Mouse (Mus musculus) liver, postnatal 0 days (tissue): ENCODE measurements around the gene Sphk1. TPM values are rescaled to one million over a fixed set of nuclear protein-coding genes. Genes with fewer than 3 reads are reported as not detected.

ENCODE experiments used
- ATAC-seq: fragments of 200-750 bp; cut with Nextera tagmentation; 2 replicates; pipeline ENCODE4 v1.8.0; 2017; ENCODE audit warnings: mild to moderate bottlenecking, moderate library complexity
- DNase-seq: peaks from one replicate; pipeline ENCODE4 v3.0.0-alpha.2; 2016
- H3K27ac ChIP-seq: fragments of 300-500 bp; sonication (generic); 2 replicates; pipeline ENCODE4 v1.5.1; 2014; ENCODE audit warnings: antibody characterized with exemption, moderate library complexity, mild to moderate bottlenecking, low read depth
- H3K27me3 ChIP-seq: fragments of 300-500 bp; sonication (generic); 2 replicates; pipeline ENCODE4 v1.6.1; 2014; ENCODE audit warnings: low read length, control low read depth, mixed read lengths; ENCODE audit not compliant: insufficient read depth
- H3K36me3 ChIP-seq: fragments of 300-500 bp; sonication (generic); replicated peaks from 2 replicates; pipeline ENCODE4 v1.6.1; 2014; ENCODE audit warnings: mild to moderate bottlenecking, control low read depth, low read length, moderate library complexity, mixed read lengths; ENCODE audit not compliant: insufficient read depth
- H3K4me1 ChIP-seq: fragments of 300-500 bp; sonication (generic); 2 replicates; pipeline ENCODE4 v1.6.1; 2014; ENCODE audit warnings: antibody characterized with exemption, mild to moderate bottlenecking, control low read depth; ENCODE audit not compliant: insufficient read depth
- H3K4me2 ChIP-seq: fragments of 300-500 bp; sonication (generic); 2 replicates; pipeline ENCODE4 v1.6.1; 2014; ENCODE audit warnings: low read depth, mild to moderate bottlenecking, low read length, moderate library complexity, mixed read lengths
- H3K4me3 ChIP-seq: fragments of 300-500 bp; sonication (generic); 2 replicates; pipeline ENCODE4 v1.5.1; 2014; ENCODE audit warnings: low read depth, low read length
- H3K9ac ChIP-seq: fragments of 300-500 bp; sonication (generic); replicated peaks from 2 replicates; pipeline ENCODE4 v1.6.1; 2014; ENCODE audit warnings: mild to moderate bottlenecking, moderate library complexity
- H3K9me3 ChIP-seq: fragments of 300-500 bp; sonication (generic); 2 replicates; pipeline ENCODE4 v1.6.1; 2016; ENCODE audit warnings: mild to moderate bottlenecking, control low read depth, low read length, mixed read lengths
- CTCF ChIP-seq: sonication (generic); IDR thresholded peaks from 2 replicates; pipeline ENCODE4 v1.5.1; 2016; ENCODE audit warnings: antibody characterized with exemption, low read depth
- EP300 ChIP-seq: IDR thresholded peaks from 2 replicates; pipeline ENCODE4 v1.6.1; 2016; ENCODE audit warnings: antibody characterized with exemption, low read depth, mild to moderate bottlenecking
- WGBS: fragments of 180-500 bp; shearing (Covaris S2); extraction: QIAGEN DNeasy Blood & Tissue Kit; methylation state at CpG from one replicate; pipeline ENCODE4 v1.1.7; 2014; ENCODE audit not compliant: insufficient replicate concordance; 5-methylcytosine and 5-hydroxymethylcytosine counted together
- polyA plus RNA-seq: library from polyadenylated mRNA; unstranded; fragments of >200 nt; fragmentation: Nextera tagmentation; extraction: Ambion mirVana; gene quantifications from 2 replicates; pipeline ENCODE4 v1.2.1, GENCODE M21; 2015

The Sphk1 gene
- polyA plus RNA-seq, 1 experiment from 2014 or later, result 17.4 TPM

- peak; percentile 69 for DNase-seq
- WGBS, result 84% methylated on average over 4 of the region's 4 CpGs
- ATAC-seq, result peak; percentile 43; the same call in 1 of the 2 replicates
Observed at GRCm38 (mm10) chr11:116543110-116543509, 12.4 kb downstream of the Sphk1 start.

GRCm38 (mm10) chr11:116547296-116548060, 16.8 kb downstream of the Sphk1 start:
- Histone ChIP-seq H3K36me3 (peaks cover 65% of the 10 kb centered on the region), H3K27me3 (no peaks in the 10 kb centered on the region), H3K27ac (no peak overlapping the region), H3K9ac (no peak overlapping the region), H3K4me3 (no peak overlapping the region), H3K4me2 (no peak overlapping the region), H3K4me1 (peaks cover 35% of the 10 kb centered on the region), H3K9me3 (no peaks in the 10 kb centered on the region)
- DNase-seq (no peak), ATAC-seq (no peak)
- no peak for TF ChIP-seq CTCF
- TF ChIP-seq EP300, result no peak
- WGBS, result 91% methylated on average over 17 of the region's 17 CpGs

More at GRCm38 (mm10) chr11:116543110-116543509, 12.4 kb downstream of the Sphk1 start:
- TF ChIP-seq CTCF, result peak; percentile 92
- TF ChIP-seq EP300, result no peak
- no peaks in the 10 kb centered on the region for H3K9me3 ChIP-seq
- H3K4me2 ChIP-seq, result no peak overlapping the region
- H3K36me3 ChIP-seq, result peaks cover 99% of the 10 kb centered on the region
- no peak overlapping the region for H3K27ac ChIP-seq
- no peak overlapping the region for H3K9ac ChIP-seq
- H3K27me3 ChIP-seq, result no peaks in the 10 kb centered on the region
- H3K4me1 ChIP-seq, result peaks cover 2% of the 10 kb centered on the region
- no peak overlapping the region for H3K4me3 ChIP-seq

- H3K9ac ChIP-seq, result peak overlapping the region; percentile 53; the same call in 1 of the 2 replicates
- no peak overlapping the region for H3K4me3 ChIP-seq
- 93% methylated on average over 9 of the region's 9 CpGs for WGBS
- ATAC-seq (no peak), DNase-seq (no peak)
- peak overlapping the region; percentile 39; the same call in 1 of the 2 replicates for H3K27ac ChIP-seq
- no peaks in the 10 kb centered on the region for H3K9me3 ChIP-seq
- H3K4me1 ChIP-seq, result peaks cover 35% of the 10 kb centered on the region
- H3K4me2 ChIP-seq, result peak overlapping the region; percentile 60
- H3K36me3 ChIP-seq, result peaks cover 52% of the 10 kb centered on the region
- TF ChIP-seq CTCF (no peak), EP300 (no peak)
- no peaks in the 10 kb centered on the region for H3K27me3 ChIP-seq
Observed at GRCm38 (mm10) chr11:116548780-116549179, 18.1 kb downstream of the Sphk1 start.

GRCm38 (mm10) chr11:116549273-116550038, 18.7 kb downstream of the Sphk1 start:
- peak; percentile 62 for DNase-seq
- H3K27ac ChIP-seq, result peak overlapping the region; percentile 85
- peak overlapping the region; percentile 15; the same call in 1 of the 2 replicates for H3K4me3 ChIP-seq
- H3K27me3 ChIP-seq, result no peaks in the 10 kb centered on the region
- H3K4me1 ChIP-seq, result peaks cover 35% of the 10 kb centered on the region
- peaks cover 45% of the 10 kb centered on the region for H3K36me3 ChIP-seq
- peak overlapping the region; percentile 53 for H3K9ac ChIP-seq
- no peaks in the 10 kb centered on the region for H3K9me3 ChIP-seq
- peak overlapping the region; percentile 60 for H3K4me2 ChIP-seq
- WGBS, result 39% methylated on average over 11 of the region's 11 CpGs
- TF ChIP-seq CTCF (no peak), EP300 (peak; percentile 96)
- peak; percentile 89 for ATAC-seq

GRCm38 (mm10) chr11:116550748-116551147, 20.0 kb downstream of the Sphk1 start:
- Histone ChIP-seq H3K36me3 (peaks cover 32% of the 10 kb centered on the region), H3K4me2 (peak overlapping the region; percentile 60), H3K27me3 (no peaks in the 10 kb centered on the region), H3K4me1 (peaks cover 40% of the 10 kb centered on the region), H3K27ac (peak overlapping the region; percentile 85; the same call in 1 of the 2 replicates), H3K9me3 (no peaks in the 10 kb centered on the region), H3K4me3 (no peak overlapping the region), H3K9ac (peak overlapping the region; percentile 8; the same call in 1 of the 2 replicates)
- TF ChIP-seq CTCF (no peak), EP300 (no peak)
- DNase-seq (no peak), ATAC-seq (peak; percentile 34; the same call in 1 of the 2 replicates)
- 46% methylated on average over 7 of the region's 7 CpGs for WGBS

- H3K9me3 ChIP-seq, result no peaks in the 10 kb centered on the region
- no peak for ATAC-seq
Observed at GRCm38 (mm10) chr11:116552194-116552593, 21.5 kb downstream of the Sphk1 start.

More at GRCm38 (mm10) chr11:116552194-116552593, 21.5 kb downstream of the Sphk1 start:
- TF ChIP-seq CTCF (no peak), EP300 (no peak)
- no peak overlapping the region for H3K27ac ChIP-seq
- H3K36me3 ChIP-seq, result peaks cover 18% of the 10 kb centered on the region
- H3K27me3 ChIP-seq, result no peaks in the 10 kb centered on the region
- H3K4me2 ChIP-seq, result no peak overlapping the region
- no peak overlapping the region for H3K4me3 ChIP-seq
- 86% methylated on average over 1 of the region's 1 CpGs for WGBS
- peaks cover 47% of the 10 kb centered on the region for H3K4me1 ChIP-seq
- no peak for DNase-seq
- H3K9ac ChIP-seq, result no peak overlapping the region; the same call in 1 of the 2 replicates
